Mouse (Mus musculus) ES-Bruce4 (cell line): ENCODE data around the gene Stard3. TPM values are rescaled to one million over a fixed set of nuclear protein-coding genes. Genes with fewer than 3 reads are reported as not detected.
A peak's percentile ranks its signal among the peaks of the same experiment; 100 is the strongest.

Experiments
- H3K27ac ChIP-seq: 2 replicates; pipeline ENCODE4 v1.5.1; 2012; ENCODE audit warnings: low read length, inconsistent platforms; ENCODE audit not compliant: insufficient read depth
- H3K27me3 ChIP-seq: 2 replicates; pipeline ENCODE4 v1.6.1; 2012; ENCODE audit warnings: mild to moderate bottlenecking, low read length, inconsistent platforms; ENCODE audit not compliant: control insufficient read depth, poor library complexity, insufficient read depth, severe bottlenecking
- H3K36me3 ChIP-seq: 2 replicates; pipeline ENCODE4 v1.6.1; 2012; ENCODE audit warnings: inconsistent platforms, mild to moderate bottlenecking, low read length, moderate library complexity; ENCODE audit not compliant: control insufficient read depth, poor library complexity, insufficient read depth, severe bottlenecking
- H3K4me1 ChIP-seq: one replicate; pipeline ENCODE4 v1.8.1; 2011; ENCODE audit warnings: low read length; ENCODE audit not compliant: control insufficient read depth, insufficient read depth
- H3K4me3 ChIP-seq: 2 replicates; pipeline ENCODE4 v1.5.1; 2011; ENCODE audit warnings: low read depth, mild to moderate bottlenecking, low read length
- H3K9ac ChIP-seq: 2 replicates; pipeline ENCODE4 v1.6.1; 2012; ENCODE audit warnings: low read depth, mild to moderate bottlenecking, inconsistent platforms; ENCODE audit not compliant: poor library complexity, severe bottlenecking
- H3K9me3 ChIP-seq: replicated peaks from 2 replicates; pipeline ENCODE4 v1.6.1; 2012; ENCODE audit warnings: mild to moderate bottlenecking, low read length, inconsistent platforms; ENCODE audit not compliant: control insufficient read depth, poor library complexity, insufficient read depth, severe bottlenecking
- CTCF ChIP-seq: IDR thresholded peaks from one replicate; pipeline ENCODE4 v1.8.1; 2011; ENCODE audit warnings: low read depth, low read length
- EP300 ChIP-seq: IDR thresholded peaks from 2 replicates; pipeline ENCODE4 v1.6.1; 2011; ENCODE audit warnings: low read depth, low read length; ENCODE audit not compliant: insufficient read depth
- POLR2A ChIP-seq: IDR thresholded peaks from one replicate; pipeline ENCODE4 v1.8.1; 2011; ENCODE audit warnings: low read length; ENCODE audit not compliant: insufficient read depth
- polyA plus RNA-seq: library from polyadenylated mRNA; stranded (reverse); fragments of >200 nt; gene quantifications from 2 replicates; pipeline ENCODE4 v1.2.4, GENCODE M21; 2011; ENCODE audit warnings: low read depth; ENCODE audit not compliant: missing spikeins, insufficient read depth, insufficient read length

Stard3 gene
- polyA plus RNA-seq, 1 experiment, result 12.2 TPM

DNA sequence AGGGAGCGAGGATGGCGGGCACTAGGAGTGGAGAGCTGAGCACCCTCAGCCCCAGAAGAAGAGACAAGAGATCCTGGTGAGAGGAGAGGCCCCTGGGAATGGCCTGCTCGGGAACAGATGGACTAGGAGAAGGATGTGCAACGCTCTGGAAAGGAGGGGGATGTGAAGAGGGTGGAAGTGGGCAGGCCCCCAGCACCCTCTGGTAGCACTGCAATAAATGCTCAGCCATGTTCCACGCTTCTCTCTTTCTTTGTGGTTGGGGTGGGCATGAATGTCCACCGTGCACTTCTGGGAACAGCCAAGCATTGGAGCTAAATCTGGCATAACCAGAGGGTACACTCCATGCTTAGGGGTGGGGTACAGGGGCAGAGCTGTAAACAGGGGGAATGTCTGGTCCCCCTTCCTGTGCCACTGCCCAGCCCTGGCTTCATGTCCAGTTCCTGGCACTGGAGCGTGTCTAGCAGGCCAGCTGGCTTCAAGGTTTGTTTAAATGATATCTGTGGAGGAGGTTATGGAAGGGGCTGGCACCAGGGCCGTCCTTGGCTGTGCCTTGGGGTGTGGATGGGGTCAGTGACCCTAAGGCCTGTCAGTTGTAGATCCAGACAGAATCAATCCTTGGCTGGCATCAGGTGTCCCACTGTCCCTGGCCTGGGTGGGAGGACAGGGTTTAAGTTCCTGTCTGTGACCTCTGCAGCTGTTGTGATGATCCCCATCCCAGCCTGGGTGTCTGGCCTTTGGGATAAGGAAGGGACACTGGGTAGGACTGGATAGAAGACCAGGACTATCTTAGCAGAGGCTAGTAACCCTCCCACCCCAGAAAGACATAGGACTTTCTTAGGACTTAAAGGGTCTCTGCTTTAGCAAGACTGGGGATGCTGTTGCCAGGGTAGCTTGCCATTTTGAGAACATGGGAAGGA, 26.8 kb downstream of the Stard3 start:
- Histone ChIP-seq H3K27ac (no peak overlapping the region), H3K4me3 (no peak overlapping the region), H3K36me3 (no peaks in the 10 kb centered on the region), H3K9ac (0 out of 2 replicates have a peak overlapping the region, but pooled peaks have one; percentile 5), H3K9me3 (no peaks in the 10 kb centered on the region), H3K27me3 (no peaks in the 10 kb centered on the region), H3K4me1 (no peaks in the 10 kb centered on the region)
- TF ChIP-seq CTCF, result no peak
- TF ChIP-seq EP300, result no peak
- no peak for TF ChIP-seq POLR2A

DNA sequence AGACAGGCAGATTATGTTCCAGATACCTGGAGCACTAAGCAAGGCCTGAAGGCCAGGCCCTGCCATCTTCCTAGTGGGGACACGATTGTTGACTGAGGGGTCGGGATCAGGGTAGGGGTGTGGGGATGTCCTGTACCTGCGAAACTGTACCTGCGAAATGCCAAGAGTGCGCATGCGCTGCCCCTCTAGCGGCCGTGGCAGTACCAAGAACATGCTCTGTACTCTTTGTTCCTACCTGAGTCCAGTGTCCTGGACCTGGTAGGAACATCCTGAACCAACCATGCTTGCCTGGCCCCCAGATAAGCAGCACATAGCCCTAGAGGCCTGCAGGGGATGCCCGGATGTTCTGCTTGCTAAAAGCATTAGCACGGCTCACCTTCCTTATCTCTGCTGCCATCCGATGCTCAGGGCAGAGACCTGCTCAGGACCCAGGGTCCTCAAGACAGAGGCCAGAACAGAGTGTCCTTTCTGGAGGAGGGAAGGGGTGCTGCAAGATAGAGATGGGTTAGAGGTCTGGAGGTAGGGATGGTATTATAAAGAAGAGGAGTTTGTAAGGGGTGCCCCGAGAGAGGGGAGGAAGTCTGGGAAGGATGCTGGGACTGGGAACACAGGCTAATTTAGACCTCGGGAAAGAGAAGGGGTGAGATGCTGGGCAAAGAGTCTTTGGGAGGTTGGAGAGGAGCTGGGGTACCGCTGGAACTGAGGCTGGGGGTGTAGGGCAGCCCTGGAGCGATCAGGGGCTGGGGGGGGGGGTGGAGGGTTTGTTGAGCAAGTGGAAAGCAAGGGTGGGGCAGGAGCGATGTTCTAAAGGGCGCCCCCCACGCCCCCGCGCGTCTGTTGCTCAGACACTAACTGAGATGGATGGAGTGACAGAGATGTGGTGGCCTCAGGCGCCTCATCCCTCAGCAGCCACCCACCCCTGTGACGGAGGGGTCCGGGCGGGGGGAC, 27.7 kb downstream of the Stard3 start, which contains the start of gene Pnmt:
Gene Pnmt, plus strand, starts transcription at position 813 of the 948 bp plus-strand sequence.
- H3K9me3 ChIP-seq, result no peaks in the 10 kb centered on the region
- peak within 1 kb of the TSS; percentile 5 for H3K4me3 ChIP-seq
- TF ChIP-seq CTCF (no peak), POLR2A (no peak), EP300 (no peak)
- H3K4me1 ChIP-seq, result no peaks in the 10 kb centered on the region
- H3K27ac ChIP-seq, result no peak within 1 kb of the TSS
- H3K9ac ChIP-seq, result no peak within 1 kb of the TSS
- H3K36me3 ChIP-seq, result no peaks in the 10 kb centered on the region
- no peaks in the 10 kb centered on the region for H3K27me3 ChIP-seq

DNA sequence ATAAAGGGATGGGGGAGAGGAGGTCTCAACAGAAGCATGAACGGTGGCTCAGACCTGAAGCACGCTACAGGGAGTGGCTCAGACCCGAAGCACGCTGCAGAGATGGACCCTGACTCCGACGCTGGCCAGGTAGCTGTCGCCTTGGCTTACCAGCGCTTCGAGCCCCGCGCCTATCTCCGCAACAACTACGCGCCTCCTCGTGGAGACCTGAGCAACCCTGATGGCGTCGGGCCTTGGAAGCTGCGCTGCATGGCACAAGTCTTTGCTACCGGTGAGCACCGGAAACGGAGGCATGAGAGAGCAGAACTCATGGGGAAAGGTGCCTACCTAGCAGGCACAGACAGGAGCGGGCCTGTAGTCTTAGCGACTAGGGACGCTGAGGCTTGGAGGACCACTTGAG, 28.4 kb downstream of the Stard3 start:
- TF ChIP-seq CTCF, result no peak
- no peak for TF ChIP-seq EP300
- no peak for TF ChIP-seq POLR2A
- Histone ChIP-seq H3K27ac (no peak overlapping the region), H3K9me3 (no peaks in the 10 kb centered on the region), H3K36me3 (no peaks in the 10 kb centered on the region), H3K27me3 (no peaks in the 10 kb centered on the region), H3K9ac (no peak overlapping the region), H3K4me3 (peak overlapping the region; percentile 5), H3K4me1 (no peaks in the 10 kb centered on the region)

- TF ChIP-seq POLR2A (no peak), CTCF (no peak), EP300 (no peak)
- Histone ChIP-seq H3K9ac (no peak overlapping the region), H3K4me1 (no peaks in the 10 kb centered on the region), H3K9me3 (no peaks in the 10 kb centered on the region), H3K27me3 (no peaks in the 10 kb centered on the region), H3K27ac (no peak overlapping the region), H3K36me3 (no peaks in the 10 kb centered on the region), H3K4me3 (no peak overlapping the region)
Observed at GRCm38 (mm10) chr11:98387056-98387577, 28.9 kb downstream of the Stard3 start.

DNA sequence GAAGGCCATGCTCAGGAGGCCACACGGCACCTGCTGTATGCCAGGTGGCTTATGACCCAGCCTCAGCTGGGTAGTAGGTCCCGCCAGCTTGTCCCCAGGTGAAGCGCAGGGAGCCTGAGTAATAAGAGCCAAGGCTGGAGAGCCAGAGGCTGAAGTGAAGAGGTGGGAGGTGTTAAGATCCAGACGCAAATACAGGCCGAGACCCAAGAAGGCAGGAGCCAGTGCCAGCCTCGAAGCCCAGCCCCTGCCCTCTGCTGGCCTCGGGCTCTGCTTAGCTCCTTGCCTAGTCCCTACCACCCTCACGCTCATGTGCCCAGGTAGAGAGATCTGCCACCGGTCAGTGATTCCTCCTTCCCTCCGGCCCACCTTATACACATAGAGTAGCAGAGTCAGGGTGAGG, 30.1 kb downstream of the Stard3 start:
- H3K9ac ChIP-seq, result no peak overlapping the region
- H3K4me1 ChIP-seq, result no peaks in the 10 kb centered on the region
- H3K36me3 ChIP-seq, result no peaks in the 10 kb centered on the region
- no peaks in the 10 kb centered on the region for H3K9me3 ChIP-seq
- no peak overlapping the region for H3K4me3 ChIP-seq
- TF ChIP-seq EP300, result no peak
- TF ChIP-seq CTCF, result no peak
- no peak for TF ChIP-seq POLR2A
- H3K27me3 ChIP-seq, result no peaks in the 10 kb centered on the region
- H3K27ac ChIP-seq, result no peak overlapping the region
